Mouse (Mus musculus): ENCODE measurements around the gene Ldlr.
"Not testable (repeated sequence)": the region's sequence is repeated elsewhere in the genome, so short reads cannot be mapped to it uniquely, and the experiment has no call there.

The Ldlr gene

GRCm38 (mm10) chr9:21723377-21724146 is at the start of gene Ldlr:
Gene Ldlr, plus strand, starts transcription at chr9:21723483.
- peak; percentile 71 for DNase-seq (ENCODE audit: low spot score)

DNA sequence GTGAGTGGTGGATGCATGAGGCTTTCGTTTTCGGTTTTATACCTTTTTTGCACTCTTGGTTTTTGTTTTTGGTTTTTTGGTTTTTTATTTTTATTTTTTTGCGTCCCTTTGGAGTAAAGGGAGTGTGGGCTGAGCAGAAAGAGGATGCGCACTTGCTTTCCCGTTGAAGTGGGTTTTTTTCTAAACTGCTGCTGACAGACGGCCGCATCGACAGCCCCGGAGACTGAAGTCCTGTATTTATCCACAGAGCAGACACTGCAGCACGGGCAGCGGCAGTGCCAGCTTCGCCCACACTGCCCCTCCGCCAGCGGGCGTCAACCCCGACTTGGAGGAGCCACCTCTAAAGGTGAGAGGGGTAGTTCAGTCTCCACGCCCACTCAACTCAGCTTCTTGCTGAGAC is 45.6 kb upstream of the Ldlr start:
- DNase-seq (ENCODE audit: low spot score): no peak

DNA sequence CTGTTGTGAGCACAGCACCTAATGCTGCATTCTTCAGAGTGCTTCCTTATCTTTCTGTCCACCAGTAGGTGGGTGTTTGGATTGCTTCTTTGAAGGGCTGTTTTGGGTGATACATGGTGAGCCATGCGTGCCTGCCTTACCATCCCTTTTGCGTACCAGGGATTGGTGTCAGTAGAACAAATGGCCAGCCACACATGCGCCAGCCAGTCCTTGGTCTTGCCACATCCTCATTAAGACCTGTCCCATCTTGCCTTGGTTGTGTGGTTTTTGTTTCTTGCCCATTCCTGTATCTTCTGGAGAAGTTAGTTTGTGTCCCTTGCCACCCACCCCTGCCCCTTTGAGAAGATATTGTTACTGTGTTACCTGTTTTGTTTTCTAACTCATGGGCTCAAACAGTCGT is 42.8 kb upstream of the Ldlr start:
- DNase-seq (ENCODE audit: low spot score): no peak

DNA sequence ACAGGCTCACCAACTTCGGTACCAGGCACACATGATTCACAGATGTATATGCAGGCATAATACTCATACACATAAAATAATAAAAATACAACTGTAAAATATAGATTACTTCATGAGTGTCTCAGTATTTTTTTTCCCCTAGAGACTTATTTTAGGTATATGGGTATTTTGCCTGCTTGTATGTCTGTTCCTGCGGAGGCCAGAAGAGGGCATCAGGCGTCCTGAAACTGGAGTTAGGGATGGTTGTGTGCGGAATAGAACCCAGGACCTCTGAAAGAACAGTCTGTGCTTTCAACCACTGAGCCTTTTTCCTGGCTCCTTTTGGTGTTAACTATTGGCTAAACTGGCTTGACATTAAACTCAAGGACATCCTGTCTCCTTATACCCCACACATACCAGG is 40.5 kb upstream of the Ldlr start:
- DNase-seq (ENCODE audit: low spot score): no peak

- DNase-seq (ENCODE audit: low spot score): no peak
These were observed 39.4 kb upstream of the Ldlr start for GRCm38 (mm10) chr9:21683897-21684296.

GRCm38 (mm10) chr9:21688554-21688953 is 34.7 kb upstream of the Ldlr start:
- DNase-seq (ENCODE audit: low spot score): no peak

DNA sequence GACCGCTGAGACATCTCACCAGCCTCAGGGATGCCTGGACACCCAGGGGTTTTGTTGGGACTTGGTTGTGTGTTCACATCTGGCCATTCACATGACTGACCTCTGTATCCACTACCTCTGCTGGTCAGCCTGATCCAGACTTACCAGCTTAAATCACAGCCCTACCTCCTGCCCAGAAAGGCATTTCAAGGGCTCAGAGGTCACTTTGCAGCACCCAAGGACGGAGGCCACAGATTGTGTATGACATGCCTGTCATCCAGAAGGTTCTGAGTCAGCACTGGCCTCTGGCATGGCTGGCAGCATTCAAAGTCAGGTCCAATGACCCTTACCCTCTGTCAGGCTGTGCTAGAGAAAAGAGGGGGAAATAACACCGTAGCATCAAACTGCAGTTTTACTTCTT is 33.3 kb upstream of the Ldlr start:
- no peak for DNase-seq (ENCODE audit: low spot score)

DNA sequence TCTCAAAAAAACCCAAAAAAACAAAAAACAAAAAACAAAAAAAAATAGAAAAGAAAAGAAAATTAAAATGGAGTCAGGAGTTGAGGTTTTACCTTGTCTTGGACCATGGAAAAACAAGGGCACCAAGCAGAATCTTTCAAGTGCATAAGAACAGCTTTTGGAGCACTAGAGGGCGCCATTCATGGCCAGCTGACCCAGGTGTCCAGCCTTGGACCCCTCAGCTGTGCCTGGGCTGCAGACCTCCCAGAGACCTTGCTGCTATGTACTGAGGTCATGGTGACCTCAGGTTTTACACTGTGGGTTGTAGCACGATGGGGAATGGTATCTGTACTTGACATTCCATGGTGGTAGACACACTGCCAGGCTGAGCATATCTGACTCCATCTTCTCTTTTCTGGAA is 31.4 kb upstream of the Ldlr start:
- DNase-seq (ENCODE audit: low spot score): no peak

GRCm38 (mm10) chr9:21692491-21692890 is 30.8 kb upstream of the Ldlr start:
- DNase-seq (ENCODE audit: low spot score): no peak

DNA sequence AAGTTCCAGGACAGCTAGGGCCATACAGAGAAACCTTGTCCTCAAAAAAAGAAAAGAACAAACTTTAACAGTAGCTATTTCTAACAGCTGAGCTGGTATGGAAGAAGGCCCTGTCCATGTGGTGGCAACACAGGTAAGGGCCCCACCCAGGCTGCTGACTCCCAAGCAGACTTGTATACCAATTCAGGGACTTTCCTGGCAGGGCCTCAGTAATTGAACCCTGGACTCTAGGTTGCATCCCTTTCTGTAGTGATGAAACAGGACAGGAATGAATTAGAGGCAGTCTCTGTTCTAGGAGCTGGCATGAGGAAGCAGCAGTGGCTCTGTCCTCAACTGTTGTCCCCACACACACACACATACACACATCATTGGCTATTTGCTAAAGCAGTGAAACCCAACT is 29.2 kb upstream of the Ldlr start:
- DNase-seq (ENCODE audit: low spot score): no peak

- DNase-seq (ENCODE audit: low spot score): no peak
These were observed 28.0 kb upstream of the Ldlr start for GRCm38 (mm10) chr9:21695229-21695792.

DNA sequence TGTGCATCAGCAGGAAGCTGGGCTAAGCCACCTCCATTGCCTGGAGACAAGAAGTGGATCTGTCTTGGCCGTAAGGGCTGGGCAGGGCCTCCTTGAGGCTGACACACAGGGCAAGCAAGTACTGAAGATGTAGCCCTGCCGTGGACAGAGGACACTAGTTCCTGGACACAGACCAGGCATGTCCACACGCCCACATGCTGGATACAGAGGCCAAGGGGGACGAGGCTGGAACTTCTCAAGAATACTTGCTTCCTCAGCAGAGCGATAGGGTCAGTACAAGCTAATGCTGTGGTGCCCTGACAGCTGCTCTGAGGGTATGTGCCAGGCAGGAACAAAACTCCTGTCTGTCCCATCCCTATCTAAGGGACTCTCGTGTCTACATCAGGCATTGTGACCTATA is 26.2 kb upstream of the Ldlr start:
- no peak for DNase-seq (ENCODE audit: low spot score)

DNA sequence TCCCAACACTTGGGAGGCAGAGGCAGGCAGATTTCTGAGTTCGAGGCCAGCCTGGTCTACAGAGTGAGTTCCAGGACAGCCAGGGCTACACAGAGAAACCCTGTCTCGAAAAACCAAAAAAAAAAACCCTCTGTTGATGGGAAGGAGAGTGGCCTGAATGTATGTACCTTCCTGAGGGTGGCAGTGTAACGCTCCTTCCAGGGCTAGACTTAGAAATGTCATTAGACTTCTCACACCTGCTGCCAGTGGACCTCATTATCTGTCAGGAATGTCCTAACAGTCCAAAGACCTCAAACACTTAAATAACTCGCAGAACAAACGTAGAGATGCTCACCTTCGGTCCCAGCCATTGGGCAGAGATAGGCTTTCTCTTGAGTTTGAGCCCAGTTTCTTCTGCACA is 24.0 kb upstream of the Ldlr start:
- not testable (repeated sequence) for DNase-seq (ENCODE audit: low spot score)

- no peak for DNase-seq (ENCODE audit: low spot score)
These were observed 22.2 kb upstream of the Ldlr start for GRCm38 (mm10) chr9:21701091-21701490.

- no peak for DNase-seq (ENCODE audit: low spot score)
These were observed 19.8 kb upstream of the Ldlr start for GRCm38 (mm10) chr9:21703494-21703893.

DNA sequence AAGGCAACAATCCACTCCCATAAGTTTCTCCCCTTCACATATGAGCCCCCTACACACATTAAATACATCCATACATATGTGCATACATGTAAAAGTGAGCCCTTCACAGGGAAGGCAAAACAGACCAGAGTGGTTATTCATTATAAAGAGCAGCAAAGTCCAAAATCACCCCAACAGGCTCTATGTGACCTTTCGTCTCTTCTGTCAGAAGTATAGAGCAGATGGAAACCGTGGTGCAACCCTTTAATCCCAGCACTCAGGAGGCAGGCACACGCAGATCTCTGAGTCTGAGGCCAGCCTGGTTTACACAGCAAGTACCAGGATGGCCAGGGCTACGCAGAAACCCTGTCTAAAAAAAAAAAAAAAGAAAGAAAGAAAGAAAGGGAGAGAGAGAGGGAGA is 17.2 kb upstream of the Ldlr start:
- no peak for DNase-seq (ENCODE audit: low spot score)

GRCm38 (mm10) chr9:21706586-21707265 is 16.6 kb upstream of the Ldlr start:
- no peak for DNase-seq (ENCODE audit: low spot score)

GRCm38 (mm10) chr9:21709340-21709739 is 13.9 kb upstream of the Ldlr start:
- DNase-seq (ENCODE audit: low spot score): no peak

DNA sequence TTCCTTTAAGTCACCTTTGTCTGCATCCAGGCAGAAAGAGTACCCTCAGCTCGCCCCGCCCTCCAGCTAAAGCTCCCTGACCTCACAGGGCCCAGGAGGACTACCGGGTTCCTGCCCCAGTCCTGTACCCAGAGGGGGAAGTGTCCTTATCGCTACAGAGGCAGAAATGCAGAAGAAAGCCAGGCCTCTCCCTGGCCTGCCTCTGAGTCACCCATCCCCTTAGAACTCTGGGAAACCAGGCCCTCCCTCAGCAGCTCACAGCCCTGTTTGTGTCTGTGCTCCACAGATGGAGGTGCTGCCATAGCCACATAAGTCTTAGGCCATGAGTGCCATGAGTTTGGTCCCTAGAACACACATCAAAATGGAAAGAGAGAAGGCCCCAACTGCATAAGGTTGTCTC is 8.0 kb upstream of the Ldlr start:
- no peak for DNase-seq (ENCODE audit: low spot score)

GRCm38 (mm10) chr9:21717015-21717414 is 6.3 kb upstream of the Ldlr start:
- DNase-seq (ENCODE audit: low spot score): no peak

- DNase-seq (ENCODE audit: low spot score): no peak
These were observed 2.2 kb upstream of the Ldlr start for GRCm38 (mm10) chr9:21721036-21721435.

GRCm38 (mm10) chr9:21724147-21724536 is 859 bp downstream of the Ldlr start:
- DNase-seq (ENCODE audit: low spot score): peak; percentile 81

All from ovary, postnatal 10 days (tissue).